Mouse (Mus musculus): Measurements from ENCODE around the gene Gm29609. TPM values are rescaled to one million over a fixed set of nuclear protein-coding genes. Genes with fewer than 3 reads are reported as not detected.
A peak's percentile ranks its signal among the peaks of the same experiment; 100 is the strongest.

Gene Gm29609
- polyA plus RNA-seq, 1 experiment from 2014 or later: 1.2 TPM

DNA sequence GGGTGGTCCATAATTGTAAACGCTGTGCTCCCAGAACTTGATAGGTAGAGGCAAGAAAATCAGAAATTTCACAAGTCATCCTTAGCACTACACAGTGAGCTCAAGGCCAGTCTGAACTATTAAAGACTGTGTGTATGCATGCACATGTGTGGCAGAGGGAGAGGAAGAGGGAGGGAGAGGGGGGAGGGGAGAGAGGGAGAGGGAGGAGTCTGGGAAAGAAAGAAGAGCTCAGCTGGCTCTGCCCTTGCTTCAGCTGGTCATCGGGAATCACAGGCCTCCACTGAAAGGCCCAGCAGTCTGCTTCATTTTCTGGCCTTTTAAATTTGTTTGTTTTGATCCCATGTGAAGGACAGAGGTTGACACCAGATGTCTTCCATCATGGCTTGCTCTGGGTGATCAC lies 56.2 kb downstream of the Gm29609 start:
- ATAC-seq (replicated peaks): no peak
- H3K4me1 ChIP-seq: no peaks in the 10 kb centered on the region
- no peak overlapping the region for H3K4me2 ChIP-seq (replicated peaks)
- H3K9me3 ChIP-seq: no peaks in the 10 kb centered on the region
- H3K27ac ChIP-seq (replicated peaks): no peak overlapping the region
- no peak overlapping the region for H3K9ac ChIP-seq (replicated peaks)
- no peaks in the 10 kb centered on the region for H3K27me3 ChIP-seq
- H3K4me3 ChIP-seq: no peak overlapping the region
- WGBS: 44% methylated on average over 2 of the region's 2 CpGs
- no peaks in the 10 kb centered on the region for H3K36me3 ChIP-seq

DNA sequence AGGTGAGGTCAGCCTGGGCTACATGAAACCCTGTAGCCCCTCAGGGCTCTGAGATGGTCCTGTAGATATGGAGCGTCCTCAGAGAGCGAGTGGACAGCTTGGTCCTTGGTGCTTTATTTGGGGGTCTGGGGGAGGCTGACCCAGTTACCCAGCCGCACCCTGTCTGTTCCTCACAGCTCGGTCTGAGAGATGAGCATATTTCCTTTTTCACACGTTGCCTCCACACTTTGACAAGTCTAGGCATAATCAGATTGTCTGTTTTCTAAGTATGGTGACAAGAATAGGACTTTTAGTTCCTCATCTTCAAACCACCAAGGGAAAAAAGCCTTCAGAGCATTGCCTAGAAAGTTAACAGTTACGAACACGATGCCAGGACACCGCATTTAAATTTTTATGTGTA lies 58.6 kb downstream of the Gm29609 start:
- Histone ChIP-seq H3K4me3 (no peak overlapping the region), H3K4me1 (no peaks in the 10 kb centered on the region), H3K36me3 (no peaks in the 10 kb centered on the region), H3K9me3 (no peaks in the 10 kb centered on the region), H3K27me3 (no peaks in the 10 kb centered on the region), H3K4me2 (replicated peaks) (no peak overlapping the region), H3K9ac (replicated peaks) (no peak overlapping the region), H3K27ac (replicated peaks) (no peak overlapping the region)
- WGBS: 89% methylated on average over 8 of the region's 8 CpGs
- no peak for ATAC-seq (replicated peaks)

DNA sequence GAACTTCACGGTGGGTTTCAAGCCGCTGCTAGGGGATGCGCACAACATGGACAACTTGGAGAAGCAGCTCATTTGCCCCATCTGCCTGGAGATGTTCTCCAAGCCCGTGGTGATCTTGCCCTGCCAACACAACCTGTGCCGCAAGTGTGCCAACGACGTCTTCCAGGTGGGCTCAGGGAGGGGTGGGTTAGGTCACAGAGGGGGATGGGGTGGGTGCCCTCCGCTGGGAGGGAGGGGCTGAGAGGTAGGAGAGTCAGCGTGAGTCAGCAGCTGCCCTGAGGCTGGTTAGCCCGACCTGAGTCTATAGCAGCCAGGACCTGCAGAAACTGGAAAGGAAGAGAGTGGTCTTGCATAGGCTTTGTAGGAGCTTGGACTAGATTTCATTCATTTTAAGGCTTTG lies 62.8 kb downstream of the Gm29609 start:
- Histone ChIP-seq H3K4me3 (no peak overlapping the region), H3K27ac (replicated peaks) (no peak overlapping the region), H3K36me3 (no peaks in the 10 kb centered on the region), H3K27me3 (no peaks in the 10 kb centered on the region), H3K9ac (replicated peaks) (no peak overlapping the region), H3K4me2 (replicated peaks) (no peak overlapping the region), H3K4me1 (no peaks in the 10 kb centered on the region), H3K9me3 (no peaks in the 10 kb centered on the region)
- WGBS: 33% methylated on average over 10 of the region's 10 CpGs
- no peak for ATAC-seq (replicated peaks)

DNA sequence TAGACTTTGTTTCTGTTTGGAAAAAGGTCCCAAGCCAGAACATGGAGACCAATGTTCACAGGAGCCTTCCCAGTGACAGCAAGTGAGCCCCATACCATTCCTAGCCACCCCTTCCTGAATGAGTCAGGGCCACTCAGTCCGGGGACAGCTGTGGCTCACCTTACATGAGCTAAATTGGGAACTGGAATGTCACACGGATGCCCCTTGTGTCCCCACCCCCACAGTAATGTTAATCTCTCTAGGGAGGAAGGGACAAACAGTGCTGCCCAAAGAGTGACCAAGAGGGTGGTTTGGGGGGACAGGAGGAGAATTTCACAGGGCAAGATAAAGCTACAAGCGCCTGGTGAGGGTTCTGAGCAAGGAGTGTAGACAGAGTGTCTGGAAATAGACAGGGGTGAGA lies 63.4 kb downstream of the Gm29609 start, which contains the start of gene Trim54:
Gene Trim54 (plus strand): TSS at position 359 of the 400 bp plus-strand sequence.
- H3K4me3 ChIP-seq: no peak within 1 kb of the TSS
- no peak within 1 kb of the TSS for H3K27ac ChIP-seq (replicated peaks)
- H3K9me3 ChIP-seq: no peaks in the 10 kb centered on the region
- no peak within 1 kb of the TSS for H3K9ac ChIP-seq (replicated peaks)
- no peak within 1 kb of the TSS for H3K4me2 ChIP-seq (replicated peaks)
- ATAC-seq (replicated peaks): no peak
- no peaks in the 10 kb centered on the region for H3K4me1 ChIP-seq
- H3K27me3 ChIP-seq: no peaks in the 10 kb centered on the region
- 59% methylated on average over 3 of the region's 3 CpGs for WGBS
- no peaks in the 10 kb centered on the region for H3K36me3 ChIP-seq

DNA sequence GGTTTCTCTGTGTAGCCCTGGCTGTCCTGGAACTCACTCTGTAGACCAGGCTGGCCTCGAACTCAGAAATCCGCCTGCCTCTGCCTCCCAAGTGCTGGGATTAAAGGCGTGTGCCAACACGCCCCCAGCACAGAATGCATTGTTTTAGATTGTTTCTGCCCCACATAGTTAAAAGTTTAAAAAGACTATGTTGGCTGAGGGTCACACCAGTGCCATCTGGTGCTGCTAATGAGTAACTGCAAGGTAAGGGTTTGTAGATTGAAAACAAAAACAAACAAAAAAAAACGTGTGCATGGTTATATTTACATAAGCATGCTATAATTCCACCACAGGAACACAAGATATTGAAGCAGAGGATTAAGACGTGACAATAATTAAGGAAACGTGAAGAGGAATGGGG lies 68.9 kb downstream of the Gm29609 start:
- Histone ChIP-seq H3K27ac (replicated peaks) (no peak overlapping the region), H3K27me3 (no peaks in the 10 kb centered on the region), H3K36me3 (no peaks in the 10 kb centered on the region), H3K4me3 (no peak overlapping the region), H3K4me1 (no peaks in the 10 kb centered on the region), H3K4me2 (replicated peaks) (no peak overlapping the region), H3K9me3 (no peaks in the 10 kb centered on the region), H3K9ac (replicated peaks) (no peak overlapping the region)
- ATAC-seq (replicated peaks): no peak
- 42% methylated on average over 7 of the region's 7 CpGs for WGBS

DNA sequence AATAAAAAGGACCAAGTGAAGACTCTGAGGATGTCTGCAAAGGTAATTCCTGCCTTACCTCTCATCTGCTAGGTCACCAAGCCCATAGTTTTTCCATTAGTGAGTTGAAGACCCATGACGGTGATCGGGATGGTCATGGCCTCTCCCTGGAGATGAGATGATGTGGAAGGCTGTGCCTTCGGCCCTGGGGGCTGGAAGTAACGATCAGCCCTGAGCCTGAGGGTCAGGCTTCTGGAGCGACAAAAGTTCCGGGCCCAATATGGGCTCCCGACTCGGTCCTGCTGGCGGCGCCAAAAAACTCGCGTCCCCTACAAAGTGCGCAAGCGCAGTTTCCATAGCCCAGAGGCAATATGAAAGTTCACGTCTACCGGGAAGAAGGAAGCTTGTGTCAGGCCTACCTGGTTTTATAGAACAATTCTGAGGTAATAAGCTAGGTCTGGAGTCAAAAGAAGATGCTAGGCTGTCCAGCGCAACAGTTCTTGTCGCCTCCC lies 71.7 kb downstream of the Gm29609 start, which contains the start of gene Slc30a3:
Gene Slc30a3 (minus strand): TSS at position 238 of the 491 bp plus-strand sequence.
- WGBS: 91% methylated on average over 18 of the region's 18 CpGs
- Histone ChIP-seq H3K9ac (replicated peaks) (no peak within 1 kb of the TSS), H3K4me2 (replicated peaks) (no peak within 1 kb of the TSS), H3K4me3 (no peak within 1 kb of the TSS), H3K4me1 (no peaks in the 10 kb centered on the region), H3K9me3 (no peaks in the 10 kb centered on the region), H3K36me3 (no peaks in the 10 kb centered on the region), H3K27ac (replicated peaks) (no peak within 1 kb of the TSS), H3K27me3 (no peaks in the 10 kb centered on the region)
- no peak for ATAC-seq (replicated peaks)

DNA sequence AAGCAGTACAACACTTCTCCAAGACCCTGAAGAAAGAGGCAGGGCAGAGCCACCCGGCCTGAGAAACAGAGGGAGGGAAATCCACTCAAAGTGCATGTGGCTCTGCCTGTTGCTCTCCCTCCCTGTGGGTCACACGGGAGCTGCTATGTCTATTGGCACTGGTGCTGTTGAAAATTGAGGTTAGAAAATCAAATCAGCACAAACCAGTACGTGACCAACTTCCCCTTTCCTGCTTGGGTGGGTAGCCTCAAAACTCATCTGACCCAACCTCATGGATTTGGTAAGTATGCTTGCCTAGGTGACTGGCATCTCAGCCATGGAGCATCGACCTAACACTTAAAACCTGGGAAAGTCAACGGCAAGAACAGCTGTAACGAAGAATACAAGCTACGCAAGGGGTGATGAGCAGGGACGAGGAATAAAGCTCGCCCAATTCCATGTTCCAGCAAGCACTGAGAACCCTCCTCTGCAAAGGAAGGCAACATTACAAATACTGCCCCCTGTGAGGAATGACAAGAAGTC lies 73.8 kb downstream of the Gm29609 start, which contains the start of gene Dnajc5g:
Gene Dnajc5g (plus strand): TSS at position 472 of the 522 bp plus-strand sequence.
- Histone ChIP-seq H3K9me3 (no peaks in the 10 kb centered on the region), H3K4me2 (replicated peaks) (no peak within 1 kb of the TSS), H3K27me3 (no peaks in the 10 kb centered on the region), H3K27ac (replicated peaks) (no peak within 1 kb of the TSS), H3K4me1 (no peaks in the 10 kb centered on the region), H3K4me3 (no peak within 1 kb of the TSS), H3K36me3 (no peaks in the 10 kb centered on the region), H3K9ac (replicated peaks) (no peak within 1 kb of the TSS)
- WGBS: 89% methylated on average over 9 of the region's 9 CpGs
- ATAC-seq (replicated peaks): no peak

DNA sequence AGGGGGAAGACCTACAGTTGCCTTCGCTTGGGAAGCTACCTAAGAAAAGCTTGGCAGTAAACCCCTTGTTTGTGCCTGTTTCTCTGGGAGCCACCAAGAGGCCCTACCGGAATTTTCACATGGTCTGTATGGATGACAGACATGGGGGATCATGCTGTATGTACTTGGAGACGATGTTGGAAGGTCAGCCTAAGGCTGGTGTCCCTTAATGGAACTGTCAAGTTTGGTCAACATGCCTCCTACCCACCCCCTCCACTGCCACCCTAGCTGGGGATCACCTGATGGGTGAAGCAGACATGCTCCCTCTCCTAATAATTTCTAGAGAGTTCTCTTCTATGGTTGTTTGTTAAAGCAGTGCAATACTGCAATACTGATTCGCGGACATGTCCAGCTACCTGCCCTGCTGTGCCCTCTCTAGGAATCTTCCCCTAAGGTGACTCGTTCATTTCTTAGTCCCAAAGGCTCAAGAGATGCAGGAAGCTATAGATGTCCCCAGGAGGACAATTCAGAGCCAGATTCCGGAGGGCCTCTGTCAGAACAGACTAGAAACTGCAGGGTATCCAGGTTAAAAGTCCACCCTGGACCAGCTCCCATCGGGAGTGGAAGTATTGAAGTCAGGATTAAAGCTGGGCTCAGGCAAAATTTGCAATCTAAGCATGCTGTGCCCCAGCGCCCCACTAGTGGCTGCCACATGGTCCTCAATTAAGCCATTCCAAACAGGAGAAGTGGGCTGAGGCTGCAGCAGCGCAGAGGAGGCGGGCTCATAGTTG lies 83.8 kb downstream of the Gm29609 start:
- Histone ChIP-seq H3K9ac (replicated peaks) (peak overlapping the region; percentile 19; the same call in 1 of the 2 replicates), H3K4me2 (replicated peaks) (peak overlapping the region; percentile 49)
- 27% methylated on average over 11 of the region's 11 CpGs for WGBS

DNA sequence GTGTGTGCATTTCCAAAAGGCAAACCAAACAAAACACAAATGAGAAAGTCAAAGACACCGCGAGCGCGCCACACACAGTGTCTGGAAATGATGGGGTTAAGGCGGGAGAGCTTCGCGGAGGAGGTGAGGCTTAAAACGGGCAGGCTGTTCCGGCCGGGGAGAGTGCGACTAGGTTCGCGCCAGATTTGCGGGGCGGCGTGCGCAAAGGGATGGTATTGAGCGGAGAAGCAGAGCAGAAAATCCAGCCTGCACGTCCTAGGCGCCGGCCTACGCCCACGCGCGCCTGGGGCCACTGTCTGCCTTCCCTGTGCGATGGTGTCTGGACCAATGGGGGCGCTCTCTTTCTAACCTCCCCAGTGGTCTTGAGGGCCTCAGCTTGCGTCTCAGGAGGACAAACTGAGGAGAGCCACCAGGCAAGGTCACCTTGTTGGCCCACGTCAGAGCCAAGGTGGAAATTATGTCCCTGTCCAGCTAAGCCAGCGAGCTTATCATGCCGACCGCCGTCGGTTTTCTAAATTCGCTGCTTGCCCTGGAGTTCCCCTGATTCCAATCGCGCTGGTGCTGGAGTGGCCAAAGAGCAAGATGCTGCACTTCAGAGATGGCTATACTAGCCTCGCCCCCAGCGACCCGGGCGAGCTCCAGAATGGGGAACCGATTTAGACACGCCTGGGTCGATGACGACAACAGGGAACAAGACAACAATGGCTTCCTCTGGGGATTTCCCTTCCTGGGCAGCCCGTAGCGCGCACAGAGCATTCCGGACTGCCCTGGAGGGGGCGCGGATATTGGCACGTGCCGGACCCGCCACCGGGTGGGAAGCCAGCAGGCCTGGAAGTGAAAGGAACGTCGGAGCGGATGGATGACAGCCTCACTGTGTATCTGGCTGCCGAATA lies 84.7 kb downstream of the Gm29609 start:
- Histone ChIP-seq H3K9ac (replicated peaks) (peak overlapping the region; percentile 19; the same call in 1 of the 2 replicates), H3K4me2 (replicated peaks) (peak overlapping the region; percentile 49), H3K9me3 (no peaks in the 10 kb centered on the region), H3K27me3 (peaks cover 80% of the 10 kb centered on the region), H3K36me3 (no peaks in the 10 kb centered on the region), H3K4me3 (peak overlapping the region; percentile 34), H3K27ac (replicated peaks) (no peak overlapping the region), H3K4me1 (peaks cover 36% of the 10 kb centered on the region)
- under 1% methylated on average over 59 of the region's 59 CpGs for WGBS
- no peak for ATAC-seq (replicated peaks)

More for the DNA sequence above, 83.8 kb downstream of the Gm29609 start:
- H3K36me3 ChIP-seq: no peaks in the 10 kb centered on the region
- H3K4me1 ChIP-seq: peaks cover 36% of the 10 kb centered on the region
- ATAC-seq (replicated peaks): no peak
- H3K9me3 ChIP-seq: no peaks in the 10 kb centered on the region
- peak overlapping the region; percentile 34 for H3K4me3 ChIP-seq
- H3K27ac ChIP-seq (replicated peaks): no peak overlapping the region
- peaks cover 72% of the 10 kb centered on the region for H3K27me3 ChIP-seq

Data from forebrain, embryonic 15.5 days (tissue).